Mouse (Mus musculus): ENCODE measurements around the gene Apol7a. TPM values are rescaled to one million over a fixed set of nuclear protein-coding genes. Genes with fewer than 3 reads are reported as not detected.

Gene Apol7a
- polyA plus RNA-seq, 1 experiment: 88.8 TPM

GRCm38 (mm10) chr15:77359905-77360304 lies 39.0 kb downstream of the Apol7a start:
- 90% methylated on average over 8 of the region's 8 CpGs for WGBS
- Histone ChIP-seq H3K27ac (ENCODE audit: insufficient read depth, low read depth, low read length) (peak overlapping the region; percentile 40), H3K27me3 (ENCODE audit: control insufficient read depth, insufficient read depth, low read length) (no peaks in the 10 kb centered on the region), H3K4me1 (ENCODE audit: control insufficient read depth, insufficient read depth, insufficient read length, low read length) (peaks cover 14% of the 10 kb centered on the region), H3K4me3 (ENCODE audit: low read depth, low read length) (no peak overlapping the region), H3K36me3 (ENCODE audit: control insufficient read depth, insufficient read depth, low read length) (no peaks in the 10 kb centered on the region)
- TF ChIP-seq CTCF (IDR thresholded peaks at IDR 0.05; ENCODE audit: extremely low read depth, insufficient read length, insufficient replicate concordance, low read depth, low read length) (no peak), POLR2A (IDR thresholded peaks at IDR 0.05; ENCODE audit: low read depth, low read length) (no peak)

GRCm38 (mm10) chr15:77359486-77359885 lies 39.4 kb downstream of the Apol7a start:
- Histone ChIP-seq H3K4me3 (ENCODE audit: low read depth, low read length) (no peak overlapping the region), H3K36me3 (ENCODE audit: control insufficient read depth, insufficient read depth, low read length) (no peaks in the 10 kb centered on the region), H3K27ac (ENCODE audit: insufficient read depth, low read depth, low read length) (peak overlapping the region; percentile 40), H3K27me3 (ENCODE audit: control insufficient read depth, insufficient read depth, low read length) (no peaks in the 10 kb centered on the region), H3K4me1 (ENCODE audit: control insufficient read depth, insufficient read depth, insufficient read length, low read length) (peaks cover 14% of the 10 kb centered on the region)
- no peak for TF ChIP-seq CTCF (IDR thresholded peaks at IDR 0.05; ENCODE audit: extremely low read depth, insufficient read length, insufficient replicate concordance, low read depth, low read length)
- TF ChIP-seq POLR2A (IDR thresholded peaks at IDR 0.05; ENCODE audit: low read depth, low read length): no peak
- WGBS: 21% methylated on average over 9 of the region's 9 CpGs

GRCm38 (mm10) chr15:77359084-77359483 lies 39.8 kb downstream of the Apol7a start:
- no peak for TF ChIP-seq CTCF (IDR thresholded peaks at IDR 0.05; ENCODE audit: extremely low read depth, insufficient read length, insufficient replicate concordance, low read depth, low read length)
- no peak for TF ChIP-seq POLR2A (IDR thresholded peaks at IDR 0.05; ENCODE audit: low read depth, low read length)
- Histone ChIP-seq H3K4me3 (ENCODE audit: low read depth, low read length) (peak overlapping the region; percentile 30), H3K4me1 (ENCODE audit: control insufficient read depth, insufficient read depth, insufficient read length, low read length) (peaks cover 14% of the 10 kb centered on the region), H3K27me3 (ENCODE audit: control insufficient read depth, insufficient read depth, low read length) (no peaks in the 10 kb centered on the region), H3K36me3 (ENCODE audit: control insufficient read depth, insufficient read depth, low read length) (no peaks in the 10 kb centered on the region), H3K27ac (ENCODE audit: insufficient read depth, low read depth, low read length) (peak overlapping the region; percentile 40)
- 43% methylated on average over 6 of the region's 6 CpGs for WGBS

GRCm38 (mm10) chr15:77358320-77359040 lies 40.4 kb downstream of the Apol7a start:
- Histone ChIP-seq H3K27me3 (ENCODE audit: control insufficient read depth, insufficient read depth, low read length) (no peaks in the 10 kb centered on the region), H3K36me3 (ENCODE audit: control insufficient read depth, insufficient read depth, low read length) (no peaks in the 10 kb centered on the region), H3K27ac (ENCODE audit: insufficient read depth, low read depth, low read length) (peak overlapping the region; percentile 40), H3K4me3 (ENCODE audit: low read depth, low read length) (peak overlapping the region; percentile 56), H3K4me1 (ENCODE audit: control insufficient read depth, insufficient read depth, insufficient read length, low read length) (peaks cover 14% of the 10 kb centered on the region)
- peak; percentile 89 for TF ChIP-seq CTCF (IDR thresholded peaks at IDR 0.05; ENCODE audit: extremely low read depth, insufficient read length, insufficient replicate concordance, low read depth, low read length)
- peak; percentile 47; the same call in 1 of the 2 replicates for TF ChIP-seq POLR2A (IDR thresholded peaks at IDR 0.05; ENCODE audit: low read depth, low read length)
- WGBS: 8% methylated on average over 29 of the region's 29 CpGs

- H3K4me1 ChIP-seq (ENCODE audit: control insufficient read depth, insufficient read depth, insufficient read length, low read length): peaks cover 14% of the 10 kb centered on the region
- 40% methylated on average over 11 of the region's 11 CpGs for WGBS
- no peaks in the 10 kb centered on the region for H3K27me3 ChIP-seq (ENCODE audit: control insufficient read depth, insufficient read depth, low read length)
- H3K4me3 ChIP-seq (ENCODE audit: low read depth, low read length): no peak overlapping the region
- TF ChIP-seq CTCF (IDR thresholded peaks at IDR 0.05; ENCODE audit: extremely low read depth, insufficient read length, insufficient replicate concordance, low read depth, low read length) (no peak), POLR2A (IDR thresholded peaks at IDR 0.05; ENCODE audit: low read depth, low read length) (no peak)
- H3K27ac ChIP-seq (ENCODE audit: insufficient read depth, low read depth, low read length): no peak overlapping the region
- H3K36me3 ChIP-seq (ENCODE audit: control insufficient read depth, insufficient read depth, low read length): no peaks in the 10 kb centered on the region
Observed at GRCm38 (mm10) chr15:77356248-77356810, 42.6 kb downstream of the Apol7a start.

- H3K4me3 ChIP-seq (ENCODE audit: low read depth, low read length): no peak overlapping the region
- no peak overlapping the region for H3K27ac ChIP-seq (ENCODE audit: insufficient read depth, low read depth, low read length)
- WGBS: 93% methylated on average over 6 of the region's 6 CpGs
- H3K27me3 ChIP-seq (ENCODE audit: control insufficient read depth, insufficient read depth, low read length): no peaks in the 10 kb centered on the region
- no peaks in the 10 kb centered on the region for H3K36me3 ChIP-seq (ENCODE audit: control insufficient read depth, insufficient read depth, low read length)
- H3K4me1 ChIP-seq (ENCODE audit: control insufficient read depth, insufficient read depth, insufficient read length, low read length): peaks cover 14% of the 10 kb centered on the region
- TF ChIP-seq POLR2A (IDR thresholded peaks at IDR 0.05; ENCODE audit: low read depth, low read length) (no peak), CTCF (IDR thresholded peaks at IDR 0.05; ENCODE audit: extremely low read depth, insufficient read length, insufficient replicate concordance, low read depth, low read length) (no peak)
Observed at GRCm38 (mm10) chr15:77354848-77355551, 43.9 kb downstream of the Apol7a start.

- Histone ChIP-seq H3K27ac (ENCODE audit: insufficient read depth, low read depth, low read length) (no peak overlapping the region), H3K4me3 (ENCODE audit: low read depth, low read length) (no peak overlapping the region), H3K36me3 (ENCODE audit: control insufficient read depth, insufficient read depth, low read length) (no peaks in the 10 kb centered on the region), H3K4me1 (ENCODE audit: control insufficient read depth, insufficient read depth, insufficient read length, low read length) (peaks cover 9% of the 10 kb centered on the region; the same call in 1 of the 2 replicates), H3K27me3 (ENCODE audit: control insufficient read depth, insufficient read depth, low read length) (no peaks in the 10 kb centered on the region)
- TF ChIP-seq POLR2A (IDR thresholded peaks at IDR 0.05; ENCODE audit: low read depth, low read length) (no peak), CTCF (IDR thresholded peaks at IDR 0.05; ENCODE audit: extremely low read depth, insufficient read length, insufficient replicate concordance, low read depth, low read length) (no peak)
- WGBS: 72% methylated on average over 4 of the region's 4 CpGs
Observed at GRCm38 (mm10) chr15:77354496-77354847, 44.4 kb downstream of the Apol7a start.

Data from small intestine, adult 2 months (tissue).